Mouse (Mus musculus) embryonic facial prominence, embryonic 11.5 days (tissue): Measurements from ENCODE around the gene Dpf3. TPM values are rescaled to one million over a fixed set of nuclear protein-coding genes. Genes with fewer than 3 reads are reported as not detected.
A peak's percentile ranks its signal among the peaks of the same experiment; 100 is the strongest.

Experiments
- ATAC-seq: fragments of 200-750 bp; cut with Nextera tagmentation; replicated peaks from 2 replicates; pipeline ENCODE4 v1.8.0; 2017; ENCODE audit warnings: low read depth; ENCODE audit not compliant: insufficient number of reproducible peaks, low FRiP score, low TSS enrichment
- DNase-seq: peaks from one replicate; pipeline ENCODE4 v3.0.0-alpha.2; 2015; ENCODE audit warnings: low spot score
- H3K27ac ChIP-seq: fragments of 300-500 bp; sonication (generic); replicated peaks from 2 replicates; pipeline ENCODE4 v1.5.1; 2014; ENCODE audit warnings: mild to moderate bottlenecking, low read depth, low read length, control low read depth
- H3K27me3 ChIP-seq: fragments of 300-500 bp; sonication (generic); 2 replicates; pipeline ENCODE4 v1.6.1; 2014; ENCODE audit warnings: mild to moderate bottlenecking, low read length, moderate library complexity, mixed read lengths; ENCODE audit not compliant: control insufficient read depth, insufficient read depth
- H3K36me3 ChIP-seq: fragments of 300-500 bp; sonication (generic); replicated peaks from 2 replicates; pipeline ENCODE4 v1.6.1; 2014; ENCODE audit warnings: low read depth, mild to moderate bottlenecking, low read length, moderate library complexity, mixed read lengths; ENCODE audit not compliant: control insufficient read depth, insufficient read depth
- H3K4me1 ChIP-seq: fragments of 300-500 bp; sonication (generic); 2 replicates; pipeline ENCODE4 v1.6.1; 2014; ENCODE audit warnings: low read length, mixed read lengths; ENCODE audit not compliant: control insufficient read depth, insufficient read depth
- H3K4me2 ChIP-seq: fragments of 300-500 bp; sonication (generic); 2 replicates; pipeline ENCODE4 v1.6.1; 2014; ENCODE audit warnings: low read depth, mild to moderate bottlenecking, control low read depth, low read length, moderate library complexity
- H3K4me3 ChIP-seq: fragments of 300-500 bp; sonication (generic); 2 replicates; pipeline ENCODE4 v1.5.1; 2014; ENCODE audit warnings: low read depth, low read length, control low read depth
- H3K9ac ChIP-seq: fragments of 300-500 bp; sonication (generic); replicated peaks from 2 replicates; pipeline ENCODE4 v1.6.1; 2014; ENCODE audit warnings: mild to moderate bottlenecking, control low read depth, low read length
- H3K9me3 ChIP-seq: fragments of 300-500 bp; sonication (generic); replicated peaks from 2 replicates; pipeline ENCODE4 v1.6.1; 2016; ENCODE audit warnings: mild to moderate bottlenecking, low read length, inconsistent platforms, mixed read lengths; ENCODE audit not compliant: control insufficient read depth
- WGBS: fragments of 180-500 bp; shearing (Covaris S2); extraction: QIAGEN DNeasy Blood & Tissue Kit; methylation state at CpG from one replicate; pipeline ENCODE4 v1.1.7; 2014; 5-methylcytosine and 5-hydroxymethylcytosine counted together
- polyA plus RNA-seq: library from polyadenylated mRNA; unstranded; fragments of >200 nt; fragmentation: Nextera tagmentation; extraction: Ambion mirVana; gene quantifications from 2 replicates; pipeline ENCODE4 v1.2.1, GENCODE M21; 2014

Dpf3 gene
- polyA plus RNA-seq, 1 experiment from 2014 or later = 2.0 TPM

DNA sequence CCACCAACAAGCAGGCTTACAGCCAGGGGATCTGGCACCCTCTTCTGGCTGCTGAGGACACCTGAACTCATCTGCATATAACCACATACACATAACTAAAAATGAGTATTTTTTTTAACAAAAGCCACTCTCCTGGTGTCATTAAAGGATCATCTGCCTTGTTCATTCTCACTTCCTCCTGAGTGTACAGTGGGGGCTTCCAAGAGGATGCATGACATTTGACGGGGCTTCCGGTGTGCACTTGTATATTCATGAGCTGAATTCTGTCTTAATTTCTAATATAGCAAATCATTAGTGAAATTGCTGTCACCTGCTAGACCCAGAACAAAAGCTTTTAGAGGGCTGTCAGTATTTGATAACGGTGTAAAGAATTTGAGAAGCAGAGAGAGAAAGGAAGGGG lies 166.8 kb downstream of the Dpf3 start:
- ATAC-seq = no peak

DNA sequence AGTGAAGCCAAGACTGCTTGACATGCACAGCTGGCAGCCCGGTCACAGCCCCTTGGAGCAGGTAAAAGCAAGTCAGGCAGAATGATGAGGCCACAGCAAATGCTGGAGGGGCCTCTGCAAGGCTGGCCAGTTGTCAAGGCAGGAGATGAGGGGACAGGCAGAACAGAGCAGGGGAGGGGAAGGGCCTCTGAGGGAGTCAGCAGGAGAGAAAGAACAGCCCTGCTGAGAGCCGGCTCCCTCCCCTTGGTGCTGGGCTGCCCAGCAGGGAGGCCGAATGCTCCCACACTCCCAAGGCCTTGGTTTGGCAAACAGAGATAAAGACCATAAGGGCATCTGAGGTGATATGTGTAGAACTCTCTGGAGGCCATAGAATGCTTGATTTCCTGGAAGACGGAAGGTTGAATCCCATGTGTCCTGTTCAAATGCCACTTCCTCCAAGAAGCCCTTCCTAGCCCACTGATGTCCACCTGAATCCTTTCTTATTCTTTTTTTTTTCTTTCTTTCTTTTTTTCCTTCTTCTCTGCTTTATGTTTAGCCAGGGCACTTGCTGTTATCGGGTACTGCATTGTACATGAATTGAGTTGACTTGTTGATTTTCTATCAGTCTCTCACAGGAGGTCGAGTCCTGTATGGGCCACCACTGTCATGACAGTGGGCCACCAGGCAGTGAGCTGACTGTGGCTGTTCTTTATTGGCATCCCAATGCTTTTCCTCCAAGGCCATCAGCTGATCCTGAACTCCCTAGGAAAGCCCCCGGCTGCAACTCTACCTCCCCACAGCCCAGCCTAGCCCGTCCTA lies 169.7 kb downstream of the Dpf3 start:
- H3K4me1 ChIP-seq = no peaks in the 10 kb centered on the region
- no peak for ATAC-seq
- H3K9me3 ChIP-seq = no peaks in the 10 kb centered on the region
- H3K27ac ChIP-seq = no peak overlapping the region
- H3K36me3 ChIP-seq = no peaks in the 10 kb centered on the region
- H3K9ac ChIP-seq = no peak overlapping the region
- DNase-seq = no peak
- 67% methylated on average over 8 of the region's 8 CpGs for WGBS
- H3K27me3 ChIP-seq = no peaks in the 10 kb centered on the region
- no peak overlapping the region for H3K4me2 ChIP-seq
- H3K4me3 ChIP-seq = no peak overlapping the region

More for the DNA sequence above, 166.8 kb downstream of the Dpf3 start:
- Histone ChIP-seq H3K9ac (no peak overlapping the region), H3K27me3 (no peaks in the 10 kb centered on the region), H3K4me1 (no peaks in the 10 kb centered on the region), H3K4me2 (no peak overlapping the region), H3K36me3 (no peaks in the 10 kb centered on the region), H3K27ac (no peak overlapping the region), H3K9me3 (no peaks in the 10 kb centered on the region), H3K4me3 (no peak overlapping the region)
- DNase-seq = no peak
- WGBS = 86% methylated on average over 3 of the region's 3 CpGs

DNA sequence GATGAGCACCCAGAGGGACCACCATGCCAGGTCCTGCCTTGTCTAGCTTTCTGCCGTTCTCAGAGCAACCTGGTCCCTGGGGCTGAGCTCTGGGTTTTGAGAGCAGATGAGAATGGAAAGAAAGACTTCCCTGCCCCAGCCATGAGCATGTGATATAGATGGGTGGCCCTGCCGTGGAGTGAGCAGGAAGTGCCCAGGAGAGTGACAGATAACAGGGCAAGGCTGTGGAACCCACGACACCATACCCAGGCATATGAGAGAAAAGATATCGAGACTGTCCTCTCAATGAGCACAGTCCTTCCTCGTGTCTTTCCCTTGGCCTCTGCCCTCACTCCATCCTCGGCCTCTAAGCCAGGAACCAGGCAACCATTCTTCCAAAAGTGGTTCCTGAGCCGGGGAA lies 172.8 kb downstream of the Dpf3 start:
- no peak overlapping the region for H3K27ac ChIP-seq
- H3K27me3 ChIP-seq = no peaks in the 10 kb centered on the region
- DNase-seq (no peak), ATAC-seq (no peak)
- no peak overlapping the region for H3K4me3 ChIP-seq
- no peaks in the 10 kb centered on the region for H3K9me3 ChIP-seq
- H3K4me1 ChIP-seq = no peaks in the 10 kb centered on the region
- no peak overlapping the region for H3K4me2 ChIP-seq
- 80% methylated on average over 7 of the region's 7 CpGs for WGBS
- no peak overlapping the region for H3K9ac ChIP-seq
- no peaks in the 10 kb centered on the region for H3K36me3 ChIP-seq

- WGBS = 91% methylated on average over 9 of the region's 9 CpGs
- Histone ChIP-seq H3K36me3 (no peaks in the 10 kb centered on the region), H3K4me1 (no peaks in the 10 kb centered on the region), H3K9me3 (no peaks in the 10 kb centered on the region), H3K4me2 (no peak overlapping the region), H3K27me3 (no peaks in the 10 kb centered on the region), H3K4me3 (no peak overlapping the region), H3K27ac (no peak overlapping the region), H3K9ac (no peak overlapping the region)
- no peak for ATAC-seq
- no peak for DNase-seq
Observed at GRCm38 (mm10) chr12:83312818-83313217, 174.7 kb downstream of the Dpf3 start.

DNA sequence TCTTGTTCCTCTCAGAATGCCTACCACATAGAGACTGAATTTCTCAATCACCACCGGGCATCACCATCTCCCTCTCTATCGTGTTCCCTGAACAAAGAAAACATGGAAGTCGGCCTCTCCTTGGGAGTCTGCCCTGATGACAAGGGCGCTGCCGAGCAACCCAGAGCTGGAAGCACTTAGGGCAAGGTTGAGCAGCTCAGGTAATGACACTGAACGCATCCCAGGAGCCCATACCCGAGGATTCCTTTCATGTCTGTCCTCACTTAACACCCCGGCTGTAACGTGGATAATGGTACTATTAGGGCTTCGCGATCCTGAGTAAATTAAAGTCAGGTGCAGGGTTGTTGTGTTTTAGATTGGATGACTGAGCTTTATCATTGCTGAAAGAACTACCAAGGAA lies 176.9 kb downstream of the Dpf3 start:
- H3K27me3 ChIP-seq = no peaks in the 10 kb centered on the region
- H3K27ac ChIP-seq = no peak overlapping the region
- H3K4me2 ChIP-seq = no peak overlapping the region
- no peak overlapping the region for H3K9ac ChIP-seq
- no peaks in the 10 kb centered on the region for H3K36me3 ChIP-seq
- 54% methylated on average over 11 of the region's 11 CpGs for WGBS
- ATAC-seq (no peak), DNase-seq (peak; percentile 10)
- no peaks in the 10 kb centered on the region for H3K4me1 ChIP-seq
- H3K4me3 ChIP-seq = no peak overlapping the region
- no peaks in the 10 kb centered on the region for H3K9me3 ChIP-seq

DNA sequence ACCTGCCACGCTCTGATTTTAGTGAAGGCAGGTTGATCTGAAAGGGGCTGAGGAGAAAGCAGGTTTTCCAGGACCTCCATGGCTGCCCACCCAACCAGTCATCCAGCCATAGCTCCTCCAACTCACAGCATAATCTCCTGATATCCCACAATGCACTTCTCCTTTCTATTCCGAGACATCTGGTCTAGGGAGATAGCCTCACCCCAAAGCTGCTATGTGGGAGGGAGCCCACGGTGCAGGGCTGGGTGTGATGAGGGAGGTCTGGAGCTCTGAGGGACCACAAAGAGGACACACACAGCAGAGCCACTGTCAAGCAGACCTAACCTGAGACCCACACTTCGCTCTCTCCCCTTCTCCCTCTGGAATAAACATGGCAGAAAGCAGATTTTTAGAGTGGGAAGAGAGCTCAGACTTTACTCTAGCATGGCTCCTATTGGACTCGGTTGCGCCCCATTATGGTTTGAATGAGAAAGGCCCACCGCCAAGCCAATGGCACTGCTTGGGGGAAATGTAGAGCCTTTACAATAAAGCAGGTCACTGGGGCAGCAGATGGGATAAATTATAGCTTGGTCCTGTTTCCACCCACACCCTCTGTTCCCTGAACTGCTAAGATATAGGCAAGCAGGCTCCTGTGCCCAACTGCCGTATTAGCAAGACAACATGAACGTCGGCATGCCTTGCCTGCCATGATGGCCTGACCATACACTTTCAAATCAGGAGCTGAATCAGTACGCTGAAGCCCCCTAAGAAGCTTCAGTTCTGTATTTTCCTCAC lies 178.3 kb downstream of the Dpf3 start:
- Histone ChIP-seq H3K27me3 (no peaks in the 10 kb centered on the region), H3K9ac (no peak overlapping the region), H3K4me1 (no peaks in the 10 kb centered on the region), H3K27ac (no peak overlapping the region), H3K4me3 (no peak overlapping the region), H3K4me2 (no peak overlapping the region), H3K36me3 (no peaks in the 10 kb centered on the region), H3K9me3 (no peaks in the 10 kb centered on the region)
- DNase-seq (peak; percentile 28), ATAC-seq (no peak)
- 76% methylated on average over 11 of the region's 11 CpGs for WGBS

- H3K4me3 ChIP-seq = no peak overlapping the region
- H3K27ac ChIP-seq = no peak overlapping the region
- 59% methylated on average over 4 of the region's 4 CpGs for WGBS
- DNase-seq = no peak
- no peak for ATAC-seq
- no peaks in the 10 kb centered on the region for H3K4me1 ChIP-seq
- no peaks in the 10 kb centered on the region for H3K9me3 ChIP-seq
- no peak overlapping the region for H3K4me2 ChIP-seq
- no peaks in the 10 kb centered on the region for H3K27me3 ChIP-seq
- no peaks in the 10 kb centered on the region for H3K36me3 ChIP-seq
- no peak overlapping the region for H3K9ac ChIP-seq
Observed at GRCm38 (mm10) chr12:83308627-83309026, 178.9 kb downstream of the Dpf3 start.

DNA sequence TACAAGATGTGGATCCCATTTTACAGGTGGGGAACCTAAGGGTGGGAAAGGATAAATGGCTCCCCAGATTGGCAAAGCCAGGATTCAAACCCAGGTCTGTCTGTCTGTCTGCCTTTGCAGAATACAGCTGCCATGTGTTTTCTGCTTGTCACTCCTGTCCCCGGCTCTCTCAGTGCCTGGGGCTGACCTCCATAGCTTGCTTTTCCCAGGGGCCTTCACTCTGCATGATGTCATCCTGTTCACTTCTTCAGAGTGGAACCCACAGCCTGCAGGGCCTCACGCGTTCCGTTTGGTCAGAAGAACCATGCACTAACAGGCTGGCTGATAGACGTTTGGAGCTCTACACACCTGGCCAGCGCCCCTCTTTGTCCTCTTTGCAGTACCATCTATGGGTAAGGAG lies 184.3 kb downstream of the Dpf3 start:
- no peak overlapping the region for H3K4me3 ChIP-seq
- DNase-seq = no peak
- 61% methylated on average over 6 of the region's 6 CpGs for WGBS
- no peak overlapping the region for H3K4me2 ChIP-seq
- H3K27ac ChIP-seq = no peak overlapping the region
- no peaks in the 10 kb centered on the region for H3K27me3 ChIP-seq
- H3K4me1 ChIP-seq = peaks cover 3% of the 10 kb centered on the region
- no peak for ATAC-seq
- no peaks in the 10 kb centered on the region for H3K36me3 ChIP-seq
- peak overlapping the region; percentile 32; the same call in 1 of the 2 replicates for H3K9ac ChIP-seq
- no peaks in the 10 kb centered on the region for H3K9me3 ChIP-seq
